Mouse (Mus musculus) spleen, adult 2 months (tissue): ENCODE data around the gene Rab42.

Experiments used
- CTCF ChIP-seq: fragments of 200-500 bp; IDR thresholded peaks from 2 replicates; pipeline ENCODE4 v1.5.1; 2011; ENCODE audit warnings: mild to moderate bottlenecking, inconsistent platforms; ENCODE audit not compliant: insufficient read depth, insufficient read length, insufficient replicate concordance; ENCODE audit errors: extremely low read depth
- POLR2A ChIP-seq: fragments of 200-500 bp; IDR thresholded peaks from 2 replicates; pipeline ENCODE4 v1.6.1; 2011; ENCODE audit warnings: low read depth, low read length, inconsistent platforms

- TF ChIP-seq POLR2A (no peak), CTCF (no peak)
Observed at GRCm38 (mm10) chr4:132311209-132311608, 8.0 kb upstream of the Rab42 start.
